Comparison of ENCODE assay signal across 32 mouse cellular contexts in the genomic region with DNA sequence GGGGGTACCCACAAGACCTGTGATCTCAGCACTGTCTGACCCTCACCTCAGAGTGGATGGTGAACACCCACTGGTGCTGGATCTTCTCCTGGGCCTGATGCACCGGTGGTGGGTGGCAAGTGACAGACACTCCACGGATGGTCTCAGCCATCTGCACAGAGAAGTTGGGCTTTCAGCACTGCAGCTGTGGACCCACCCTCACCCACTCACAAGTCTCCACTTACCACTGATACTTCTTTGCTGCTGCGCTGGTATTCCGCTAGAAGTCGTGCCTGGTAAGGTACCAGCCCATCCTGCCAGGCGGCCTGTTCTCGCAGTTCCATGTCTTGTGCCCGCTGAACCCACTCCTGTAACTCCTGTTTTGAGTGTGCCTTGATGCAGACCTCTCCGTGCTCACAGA. TPM values are rescaled to one million over a fixed set of nuclear protein-coding genes. Genes with fewer than 3 reads are reported as not detected.
DNase-seq lines count a peak whose midpoint lies in the region; ATAC-seq and TF ChIP-seq lines count a peak whose summit lies in the region.
"Had no signal": no experiment of that assay in that cellular context is flagged by ENCODE, and none has a peak within 500 bp of the region (broad histone marks: within the 10 kb centered on the region; RNA-seq: fewer than 3 reads in every experiment).

No protein-coding gene starts in this region.

- WGBS in intestine, embryonic 16.5 days = 94% methylated on average over 9 of the region's 9 CpGs
- WGBS in intestine, embryonic 15.5 days = 93% methylated on average over 9 of the region's 9 CpGs
- WGBS in liver, embryonic 15.5 days (ENCODE audit: insufficient replicate concordance) = 83% methylated on average over 9 of the region's 9 CpGs
- WGBS in liver, embryonic 12.5 days (ENCODE audit: insufficient replicate concordance) = 88% methylated on average over 9 of the region's 9 CpGs
- WGBS in intestine, postnatal 0 days = 96% methylated on average over 9 of the region's 9 CpGs

- peaks cover 13% of the 10 kb centered on the region; the same call in 1 of the 2 replicates for H3K4me1 ChIP-seq in intestine, embryonic 16.5 days (ENCODE audit: control insufficient read depth, insufficient read depth, low read length)
- peaks cover 24% of the 10 kb centered on the region for H3K4me1 ChIP-seq in intestine, embryonic 15.5 days (replicated peaks)
- H3K4me1 ChIP-seq in liver, embryonic 15.5 days (replicated peaks) = peaks cover 45% of the 10 kb centered on the region
- H3K4me1 ChIP-seq in liver, embryonic 12.5 days = peaks cover 41% of the 10 kb centered on the region
- H3K4me1 ChIP-seq in intestine, postnatal 0 days (replicated peaks; ENCODE audit: control insufficient read depth, insufficient read depth, low read length) = peaks cover 5% of the 10 kb centered on the region; the same call in 1 of the 2 replicates

- peak; percentile 37 for DNase-seq in brain, adult 2 months (ENCODE audit: low read depth, low spot score)
- no peak for DNase-seq in layer of hippocampus, postnatal 36 days
- DNase-seq in neural tube, embryonic 10.5 days (ENCODE audit: extremely low spot score, low spot score) = no peak
- DNase-seq: adrenal gland, adult 2 months; cerebellum, adult 18-20 months; cerebellum, postnatal 25 days; embryo, embryonic 11 days; kidney, postnatal 10 days; left cerebral cortex, postnatal 4 days; lung, adult 18-20 months; lung, postnatal 36 days; thymus, postnatal 14 days had no signal

- no peaks in the 10 kb centered on the region for H3K27me3 ChIP-seq in intestine, embryonic 16.5 days (replicated peaks; ENCODE audit: control insufficient read depth, insufficient read depth, low read length)
- H3K27me3 ChIP-seq in intestine, embryonic 15.5 days (replicated peaks) = no peaks in the 10 kb centered on the region
- H3K27me3 ChIP-seq in liver, embryonic 15.5 days = no peaks in the 10 kb centered on the region
- H3K27me3 ChIP-seq in liver, embryonic 12.5 days (replicated peaks) = 0 out of 2 replicates have a peak, but pooled peaks cover 5% of the 10 kb centered on the region
- no peaks in the 10 kb centered on the region for H3K27me3 ChIP-seq in intestine, postnatal 0 days (replicated peaks; ENCODE audit: control insufficient read depth, insufficient read depth, low read length)
- H3K27me3 ChIP-seq: embryonic facial prominence, embryonic 13.5 days; heart, embryonic 12.5 days had no signal

- no peak overlapping the region for H3K4me2 ChIP-seq in intestine, embryonic 16.5 days (ENCODE audit: low read depth, low read length)
- H3K4me2 ChIP-seq in intestine, embryonic 15.5 days (replicated peaks) = no peak overlapping the region
- H3K4me2 ChIP-seq in liver, embryonic 15.5 days = peak overlapping the region; percentile 79; the same call in 1 of the 2 replicates
- H3K4me2 ChIP-seq in liver, embryonic 12.5 days = no peak overlapping the region
- H3K4me2 ChIP-seq in intestine, postnatal 0 days (replicated peaks; ENCODE audit: low read depth) = peak overlapping the region; percentile 75
- H3K4me2 ChIP-seq: embryonic facial prominence, embryonic 13.5 days; forebrain, embryonic 12.5 days; heart, embryonic 12.5 days; hindbrain, embryonic 14.5 days had no signal

- H3K9me3 ChIP-seq in intestine, embryonic 16.5 days (ENCODE audit: control insufficient read depth, low read length) = no peaks in the 10 kb centered on the region
- no peaks in the 10 kb centered on the region for H3K9me3 ChIP-seq in intestine, embryonic 15.5 days
- H3K9me3 ChIP-seq in liver, embryonic 15.5 days (replicated peaks) = no peaks in the 10 kb centered on the region
- H3K9me3 ChIP-seq in liver, embryonic 12.5 days (replicated peaks) = no peaks in the 10 kb centered on the region
- no peaks in the 10 kb centered on the region for H3K9me3 ChIP-seq in intestine, postnatal 0 days (ENCODE audit: control insufficient read depth)
- H3K9me3 ChIP-seq: embryonic facial prominence, embryonic 13.5 days; forebrain, embryonic 12.5 days; heart, embryonic 12.5 days; midbrain, embryonic 10.5 days had no signal

- no peak for ATAC-seq in intestine, embryonic 16.5 days
- ATAC-seq in intestine, embryonic 15.5 days = no peak
- ATAC-seq in liver, embryonic 15.5 days (ENCODE audit: insufficient read depth) = no peak
- ATAC-seq in liver, embryonic 12.5 days = no peak
- no peak for ATAC-seq in intestine, postnatal 0 days

- H3K9ac ChIP-seq in intestine, embryonic 16.5 days (ENCODE audit: low read depth, low read length) = peak overlapping the region; percentile 6; the same call in 1 of the 2 replicates
- H3K9ac ChIP-seq in intestine, embryonic 15.5 days = no peak overlapping the region
- H3K9ac ChIP-seq in liver, embryonic 15.5 days = no peak overlapping the region
- no peak overlapping the region for H3K9ac ChIP-seq in liver, embryonic 12.5 days
- H3K9ac ChIP-seq in intestine, postnatal 0 days (ENCODE audit: low read depth, low read length) = 0 out of 2 replicates have a peak overlapping the region, but pooled peaks have one; percentile 23
- H3K9ac ChIP-seq: embryonic facial prominence, embryonic 13.5 days; forebrain, embryonic 12.5 days; heart, embryonic 12.5 days; hindbrain, embryonic 14.5 days had no signal

- TF ChIP-seq CTCF in intestine, postnatal 0 days (IDR thresholded peaks at IDR 0.05; ENCODE audit: low read depth) = no peak

- no peak overlapping the region for H3K27ac ChIP-seq in intestine, embryonic 16.5 days (ENCODE audit: low read length)
- H3K27ac ChIP-seq in intestine, embryonic 15.5 days = no peak overlapping the region
- H3K27ac ChIP-seq in liver, embryonic 15.5 days (replicated peaks) = no peak overlapping the region
- H3K27ac ChIP-seq in liver, embryonic 12.5 days = no peak overlapping the region
- no peak overlapping the region for H3K27ac ChIP-seq in intestine, postnatal 0 days (ENCODE audit: low read depth, low read length)
- H3K27ac ChIP-seq: embryonic facial prominence, embryonic 13.5 days; forebrain, embryonic 12.5 days; hindbrain, embryonic 14.5 days; midbrain, embryonic 10.5 days had no signal

- peaks cover 4% of the 10 kb centered on the region for H3K36me3 ChIP-seq in intestine, embryonic 16.5 days (ENCODE audit: control insufficient read depth, insufficient read depth, low read length)
- no peaks in the 10 kb centered on the region; the same call in 1 of the 2 replicates for H3K36me3 ChIP-seq in intestine, embryonic 15.5 days
- H3K36me3 ChIP-seq in liver, embryonic 15.5 days (replicated peaks) = peaks cover 60% of the 10 kb centered on the region
- peaks cover 41% of the 10 kb centered on the region for H3K36me3 ChIP-seq in liver, embryonic 12.5 days
- H3K36me3 ChIP-seq in intestine, postnatal 0 days (ENCODE audit: control insufficient read depth, insufficient read depth) = peaks cover 50% of the 10 kb centered on the region
- H3K36me3 ChIP-seq: embryonic facial prominence, embryonic 13.5 days; forebrain, embryonic 12.5 days; midbrain, embryonic 10.5 days had no signal

- no peak overlapping the region for H3K4me3 ChIP-seq in intestine, embryonic 16.5 days (ENCODE audit: low read length)
- H3K4me3 ChIP-seq in intestine, embryonic 15.5 days (replicated peaks) = no peak overlapping the region
- no peak overlapping the region for H3K4me3 ChIP-seq in liver, embryonic 15.5 days (replicated peaks)
- no peak overlapping the region for H3K4me3 ChIP-seq in liver, embryonic 12.5 days
- peak overlapping the region; percentile 14 for H3K4me3 ChIP-seq in intestine, postnatal 0 days (ENCODE audit: low read depth, low read length)
- H3K4me3 ChIP-seq: embryonic facial prominence, embryonic 13.5 days; erythroblast, embryonic 14.5 days; forebrain, embryonic 12.5 days; heart, embryonic 12.5 days; midbrain, embryonic 10.5 days had no signal

RNA-seq across cellular contexts. Expression of a gene that starts 2.6 kb away (rescaled TPM):
- 2.2 and 3.7 TPM in 2 replicates for polyA plus RNA-seq in intestine, embryonic 16.5 days (2015; fragmentation: Nextera tagmentation; extraction: Ambion mirVana)
- polyA plus RNA-seq in intestine, embryonic 15.5 days (2015; fragmentation: Nextera tagmentation; extraction: Ambion mirVana) = 2.2 and 2.8 TPM in 2 replicates
- 2.3 and 2.6 TPM in 2 replicates for polyA plus RNA-seq in liver, embryonic 15.5 days (2015; fragmentation: Nextera tagmentation; extraction: Ambion mirVana)
- 1.7 and 1.8 TPM in 2 replicates for polyA plus RNA-seq in liver, embryonic 12.5 days (2016; fragmentation: Nextera tagmentation; extraction: Ambion mirVana)
- polyA plus RNA-seq in intestine, postnatal 0 days (2015; fragmentation: Nextera tagmentation; extraction: Ambion mirVana) = 5.7 and 6.9 TPM in 2 replicates
- 1 to 10 TPM; 2.2 to 2.9 TPM for total RNA-seq in layer of hippocampus, postnatal 36 days (2021)

RNA-seq across cellular contexts. Expression of a gene that starts 19.4 kb away (rescaled TPM):
- 0.18 TPM in 1 of 2 replicates, not detected in the other for polyA plus RNA-seq in intestine, embryonic 16.5 days (2015; fragmentation: Nextera tagmentation; extraction: Ambion mirVana)
- not detected in 2 replicates for polyA plus RNA-seq in intestine, embryonic 15.5 days (2015; fragmentation: Nextera tagmentation; extraction: Ambion mirVana)
- polyA plus RNA-seq in liver, embryonic 15.5 days (2015; fragmentation: Nextera tagmentation; extraction: Ambion mirVana) = 0.17 and 0.26 TPM in 2 replicates
- polyA plus RNA-seq in liver, embryonic 12.5 days (2016; fragmentation: Nextera tagmentation; extraction: Ambion mirVana) = 0.11 and 0.26 TPM in 2 replicates
- polyA plus RNA-seq in intestine, postnatal 0 days (2015; fragmentation: Nextera tagmentation; extraction: Ambion mirVana) = 0.13 TPM in 1 of 2 replicates, not detected in the other
- total RNA-seq in layer of hippocampus, postnatal 36 days (2021) = not detected
- total RNA-seq: gastrocnemius, postnatal 4 days; heart, postnatal 25 days; layer of hippocampus, postnatal 10 days; left cerebral cortex, adult 8-10 months; left cerebral cortex, postnatal 4 days; MEL had no signal
- polyA plus RNA-seq: embryonic facial prominence, embryonic 13.5 days; heart, embryonic 12.5 days; hindbrain, embryonic 14.5 days; intestine, embryonic 14.5 days had no signal

RNA-seq across cellular contexts. Expression of a gene that starts 26.3 kb away (rescaled TPM):
- 0.10 and 0.20 TPM in 2 replicates for polyA plus RNA-seq in intestine, embryonic 16.5 days (2015; fragmentation: Nextera tagmentation; extraction: Ambion mirVana)
- 0.05 TPM in 1 of 2 replicates, not detected in the other for polyA plus RNA-seq in intestine, embryonic 15.5 days (2015; fragmentation: Nextera tagmentation; extraction: Ambion mirVana)
- polyA plus RNA-seq in liver, embryonic 15.5 days (2015; fragmentation: Nextera tagmentation; extraction: Ambion mirVana) = 0.32 and 0.44 TPM in 2 replicates
- polyA plus RNA-seq in liver, embryonic 12.5 days (2016; fragmentation: Nextera tagmentation; extraction: Ambion mirVana) = 0.07 and 0.29 TPM in 2 replicates
- polyA plus RNA-seq in intestine, postnatal 0 days (2015; fragmentation: Nextera tagmentation; extraction: Ambion mirVana) = 0.17 and 0.20 TPM in 2 replicates
- under 1 TPM; 0.35 to 0.66 TPM for total RNA-seq in layer of hippocampus, postnatal 36 days (2021)
- total RNA-seq: gastrocnemius, postnatal 4 days; MEL had no signal
- polyA plus RNA-seq: embryonic facial prominence, embryonic 13.5 days; forebrain, embryonic 12.5 days; stomach, embryonic 14.5 days had no signal

RNA-seq across cellular contexts. Expression of a gene that starts 36.7 kb away (rescaled TPM):
- 0.45 and 0.70 TPM in 2 replicates for polyA plus RNA-seq in intestine, embryonic 16.5 days (2015; fragmentation: Nextera tagmentation; extraction: Ambion mirVana)
- 0.14 and 0.21 TPM in 2 replicates for polyA plus RNA-seq in intestine, embryonic 15.5 days (2015; fragmentation: Nextera tagmentation; extraction: Ambion mirVana)
- polyA plus RNA-seq in liver, embryonic 15.5 days (2015; fragmentation: Nextera tagmentation; extraction: Ambion mirVana) = 0.14 and 0.21 TPM in 2 replicates
- 0.04 TPM in 1 of 2 replicates, not detected in the other for polyA plus RNA-seq in liver, embryonic 12.5 days (2016; fragmentation: Nextera tagmentation; extraction: Ambion mirVana)
- 1.9 and 2.4 TPM in 2 replicates for polyA plus RNA-seq in intestine, postnatal 0 days (2015; fragmentation: Nextera tagmentation; extraction: Ambion mirVana)
- total RNA-seq in layer of hippocampus, postnatal 36 days (2021) = under 1 TPM in 1 of 2 experiments, not detected in 1; 0.10 TPM
- total RNA-seq: adrenal gland, postnatal 4 days; heart, postnatal 25 days; layer of hippocampus, postnatal 10 days; left cerebral cortex, adult 8-10 months; left cerebral cortex, postnatal 4 days; MEL; midbrain, postnatal 0 days had no signal
- polyA plus RNA-seq: embryonic facial prominence, embryonic 13.5 days; erythroblast, embryonic 14.5 days; forebrain, embryonic 12.5 days; heart, embryonic 12.5 days; hindbrain, embryonic 14.5 days; intestine, embryonic 14.5 days; midbrain, embryonic 10.5 days; midbrain, postnatal 0 days; stomach, embryonic 14.5 days had no signal

RNA-seq across cellular contexts. Expression of a gene that starts 48.6 kb away (rescaled TPM):
- 11.7 and 12.9 TPM in 2 replicates for polyA plus RNA-seq in intestine, embryonic 16.5 days (2015; fragmentation: Nextera tagmentation; extraction: Ambion mirVana)
- 11.3 and 13.2 TPM in 2 replicates for polyA plus RNA-seq in intestine, embryonic 15.5 days (2015; fragmentation: Nextera tagmentation; extraction: Ambion mirVana)
- 9.6 and 10.8 TPM in 2 replicates for polyA plus RNA-seq in liver, embryonic 15.5 days (2015; fragmentation: Nextera tagmentation; extraction: Ambion mirVana)
- 13.0 and 14.4 TPM in 2 replicates for polyA plus RNA-seq in liver, embryonic 12.5 days (2016; fragmentation: Nextera tagmentation; extraction: Ambion mirVana)
- polyA plus RNA-seq in intestine, postnatal 0 days (2015; fragmentation: Nextera tagmentation; extraction: Ambion mirVana) = 5.4 and 5.8 TPM in 2 replicates
- total RNA-seq in layer of hippocampus, postnatal 36 days (2021) = 10 to 100 TPM; 17.1 to 17.4 TPM

Comparison
In these comparisons a context has a peak if more than half of its experiments do, and no peak if none do; other contexts are left out.
1. H3K4me2 ChIP-seq: peak in liver, embryonic 15.5 days (single experiment) and intestine, postnatal 0 days (single experiment); none in intestine, embryonic 16.5 days (single experiment), intestine, embryonic 15.5 days (single experiment) and liver, embryonic 12.5 days (single experiment).
2. H3K9ac ChIP-seq: peak in intestine, embryonic 16.5 days (single experiment) and intestine, postnatal 0 days (single experiment); none in intestine, embryonic 15.5 days (single experiment), liver, embryonic 15.5 days (single experiment) and liver, embryonic 12.5 days (single experiment).